Mouse (Mus musculus) forebrain, embryonic 15.5 days (tissue): ENCODE results near the gene Homer2. TPM values are rescaled to one million over a fixed set of nuclear protein-coding genes. Genes with fewer than 3 reads are reported as not detected.

Experiments used
- ATAC-seq: fragments of 200-750 bp; cut with Nextera tagmentation; replicated peaks from 2 replicates; pipeline ENCODE4 v1.8.0; 2017; ENCODE audit warnings: mild to moderate bottlenecking, moderate TSS enrichment, moderate library complexity
- H3K27ac ChIP-seq: fragments of 300-500 bp; sonication (generic); replicated peaks from 2 replicates; pipeline ENCODE4 v1.5.1; 2015; ENCODE audit warnings: mild to moderate bottlenecking, inconsistent platforms
- H3K27me3 ChIP-seq: fragments of 300-500 bp; sonication (generic); 2 replicates; pipeline ENCODE4 v1.6.1; 2015; ENCODE audit warnings: inconsistent platforms
- H3K36me3 ChIP-seq: fragments of 300-500 bp; sonication (generic); 2 replicates; pipeline ENCODE4 v1.6.1; 2015; ENCODE audit warnings: mild to moderate bottlenecking, inconsistent platforms
- H3K4me1 ChIP-seq: fragments of 300-500 bp; sonication (generic); 2 replicates; pipeline ENCODE4 v1.6.1; 2015; ENCODE audit warnings: inconsistent platforms
- H3K4me2 ChIP-seq: fragments of 300-500 bp; sonication (generic); replicated peaks from 2 replicates; pipeline ENCODE4 v1.6.1; 2015; ENCODE audit warnings: mild to moderate bottlenecking, inconsistent platforms
- H3K4me3 ChIP-seq: fragments of 300-500 bp; sonication (generic); 2 replicates; pipeline ENCODE4 v1.5.1; 2015; ENCODE audit warnings: mild to moderate bottlenecking, inconsistent platforms
- H3K9ac ChIP-seq: fragments of 300-500 bp; sonication (generic); replicated peaks from 2 replicates; pipeline ENCODE4 v1.6.1; 2015; ENCODE audit warnings: mild to moderate bottlenecking, inconsistent platforms
- H3K9me3 ChIP-seq: fragments of 300-500 bp; sonication (generic); 2 replicates; pipeline ENCODE4 v1.6.1; 2016; ENCODE audit warnings: inconsistent platforms
- WGBS: fragments of 180-500 bp; shearing (Covaris S2); methylation state at CpG from one replicate; pipeline ENCODE4 v1.1.7; 2015; ENCODE audit warnings: mixed read lengths; 5-methylcytosine and 5-hydroxymethylcytosine counted together
- polyA plus RNA-seq: library from polyadenylated mRNA; unstranded; fragments of >200 nt; fragmentation: Nextera tagmentation; extraction: Ambion mirVana; gene quantifications from 2 replicates; pipeline ENCODE4 v1.2.1, GENCODE M21; 2015

Gene Homer2
- 25.0 and 25.9 TPM in 2 replicates for polyA plus RNA-seq

DNA sequence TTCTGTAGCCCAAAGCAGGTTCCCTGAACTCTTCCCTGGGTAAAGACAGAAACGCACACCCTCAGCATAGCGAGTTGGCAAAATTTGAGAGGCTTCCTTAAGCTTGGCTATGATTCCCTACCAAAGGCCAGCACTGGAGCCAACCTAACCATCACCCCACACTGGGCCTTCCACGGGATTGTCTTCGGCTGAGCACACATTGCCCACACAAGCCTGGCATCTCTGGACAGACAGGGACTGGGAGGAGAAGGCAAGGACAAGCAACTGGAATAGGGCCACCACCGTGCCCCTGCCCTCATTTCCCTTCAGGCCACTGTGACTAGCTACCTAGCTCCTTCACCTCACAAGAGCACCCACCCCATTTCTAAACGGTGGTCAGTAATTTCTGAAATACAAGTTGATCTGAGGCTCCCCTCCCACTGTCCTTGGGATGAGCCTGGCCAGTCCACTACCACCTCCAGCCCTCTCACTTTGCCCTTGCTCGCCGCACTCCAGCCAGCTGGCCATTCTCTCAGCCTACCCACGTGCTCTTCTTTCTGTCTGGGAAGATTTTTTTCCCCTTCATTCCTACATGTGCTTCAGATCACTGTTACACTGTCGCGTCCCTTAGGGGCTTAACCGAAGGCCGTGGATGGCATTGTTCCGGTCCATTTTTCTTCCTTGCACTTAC, at the start of gene Homer2:
Gene Homer2, minus strand, starts transcription at position 57 of the 670 bp plus-strand sequence.
- H3K4me3 ChIP-seq: peak within 1 kb of the TSS; percentile 79
- ATAC-seq: peak; percentile 33; the same call in 1 of the 2 replicates
- 74% methylated on average over 14 of the region's 14 CpGs for WGBS
- H3K9me3 ChIP-seq: no peaks in the 10 kb centered on the region
- H3K27ac ChIP-seq: peak within 1 kb of the TSS; percentile 72
- peak within 1 kb of the TSS; percentile 70 for H3K4me2 ChIP-seq
- 0 out of 2 replicates have a peak, but pooled peaks cover 3% of the 10 kb centered on the region for H3K27me3 ChIP-seq
- H3K4me1 ChIP-seq: peaks cover 13% of the 10 kb centered on the region
- H3K9ac ChIP-seq: peak within 1 kb of the TSS; percentile 66
- H3K36me3 ChIP-seq: no peaks in the 10 kb centered on the region

DNA sequence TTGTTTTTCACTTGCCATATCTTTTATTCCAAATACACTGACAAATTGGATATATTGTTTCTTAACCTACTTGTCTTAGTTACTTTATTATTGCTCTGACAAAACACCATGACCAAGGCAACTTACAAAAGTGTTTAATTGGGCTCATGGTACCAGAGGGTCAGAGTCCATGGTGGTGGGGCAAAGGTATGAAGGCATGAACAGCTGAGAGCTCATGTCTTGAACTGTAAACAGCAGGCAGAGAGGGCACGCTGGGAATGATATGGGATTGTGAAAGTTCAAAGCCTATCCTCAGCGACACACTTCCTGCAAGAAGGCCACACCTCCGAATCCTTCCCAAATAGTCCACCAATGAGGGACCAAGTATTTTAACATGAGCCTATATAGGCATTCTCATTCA, 40.6 kb upstream of the Homer2 start:
- ATAC-seq: no peak
- WGBS: 90% methylated on average over 3 of the region's 3 CpGs
- no peak overlapping the region for H3K27ac ChIP-seq

DNA sequence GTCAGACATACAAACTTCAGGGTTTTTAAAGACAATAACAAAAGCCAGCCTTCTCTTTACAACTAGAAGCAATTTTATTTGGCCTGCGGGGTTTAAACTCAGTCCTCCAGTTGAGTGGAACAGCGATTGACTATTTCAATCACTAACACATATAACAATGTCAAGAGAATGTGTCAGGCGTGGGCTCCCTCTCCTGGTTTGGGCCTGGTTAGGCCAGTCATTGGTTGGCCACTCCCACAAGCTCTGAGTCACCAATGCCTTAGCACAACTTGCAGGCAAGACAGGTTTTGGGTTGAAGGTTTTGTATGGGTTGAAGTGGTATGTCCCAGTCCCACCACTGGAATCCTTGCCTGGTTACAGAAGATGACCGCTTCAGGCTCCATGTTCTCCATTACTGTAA, 36.8 kb upstream of the Homer2 start:
- no peak overlapping the region for H3K4me2 ChIP-seq
- no peaks in the 10 kb centered on the region for H3K36me3 ChIP-seq
- H3K27me3 ChIP-seq: no peaks in the 10 kb centered on the region
- no peak overlapping the region for H3K4me3 ChIP-seq
- H3K4me1 ChIP-seq: no peaks in the 10 kb centered on the region
- 74% methylated on average over 4 of the region's 4 CpGs for WGBS
- no peak for ATAC-seq
- H3K9ac ChIP-seq: no peak overlapping the region
- no peaks in the 10 kb centered on the region for H3K9me3 ChIP-seq
- H3K27ac ChIP-seq: no peak overlapping the region

More for the DNA sequence above, 40.6 kb upstream of the Homer2 start:
- no peak overlapping the region for H3K4me2 ChIP-seq
- no peak overlapping the region for H3K9ac ChIP-seq
- no peaks in the 10 kb centered on the region for H3K9me3 ChIP-seq
- H3K4me1 ChIP-seq: no peaks in the 10 kb centered on the region
- H3K4me3 ChIP-seq: no peak overlapping the region
- H3K27me3 ChIP-seq: no peaks in the 10 kb centered on the region
- H3K36me3 ChIP-seq: no peaks in the 10 kb centered on the region

DNA sequence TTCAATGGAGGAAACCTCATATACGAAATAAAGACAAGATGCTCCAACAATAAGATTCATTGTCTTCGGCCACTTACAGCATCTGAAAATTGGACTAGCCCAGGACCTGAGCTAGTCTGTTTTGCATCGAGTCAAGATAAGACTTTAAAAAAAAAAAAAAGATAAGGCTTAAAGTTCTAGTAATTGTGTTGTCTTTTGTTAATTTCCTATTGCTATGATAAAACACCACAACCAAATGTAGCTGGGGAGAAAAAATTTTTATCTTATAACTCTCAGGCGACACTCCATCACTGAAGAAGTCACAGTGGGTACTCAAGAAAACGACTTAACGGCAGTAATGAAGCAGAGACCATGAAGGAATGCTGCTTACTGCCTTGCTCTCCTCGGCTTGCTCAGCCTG, 32.7 kb upstream of the Homer2 start:
- H3K4me1 ChIP-seq: no peaks in the 10 kb centered on the region
- H3K4me3 ChIP-seq: no peak overlapping the region
- H3K27me3 ChIP-seq: no peaks in the 10 kb centered on the region
- ATAC-seq: no peak
- H3K4me2 ChIP-seq: no peak overlapping the region
- no peak overlapping the region for H3K9ac ChIP-seq
- H3K27ac ChIP-seq: no peak overlapping the region
- H3K9me3 ChIP-seq: no peaks in the 10 kb centered on the region
- no peaks in the 10 kb centered on the region for H3K36me3 ChIP-seq
- WGBS: 92% methylated on average over 7 of the region's 7 CpGs

DNA sequence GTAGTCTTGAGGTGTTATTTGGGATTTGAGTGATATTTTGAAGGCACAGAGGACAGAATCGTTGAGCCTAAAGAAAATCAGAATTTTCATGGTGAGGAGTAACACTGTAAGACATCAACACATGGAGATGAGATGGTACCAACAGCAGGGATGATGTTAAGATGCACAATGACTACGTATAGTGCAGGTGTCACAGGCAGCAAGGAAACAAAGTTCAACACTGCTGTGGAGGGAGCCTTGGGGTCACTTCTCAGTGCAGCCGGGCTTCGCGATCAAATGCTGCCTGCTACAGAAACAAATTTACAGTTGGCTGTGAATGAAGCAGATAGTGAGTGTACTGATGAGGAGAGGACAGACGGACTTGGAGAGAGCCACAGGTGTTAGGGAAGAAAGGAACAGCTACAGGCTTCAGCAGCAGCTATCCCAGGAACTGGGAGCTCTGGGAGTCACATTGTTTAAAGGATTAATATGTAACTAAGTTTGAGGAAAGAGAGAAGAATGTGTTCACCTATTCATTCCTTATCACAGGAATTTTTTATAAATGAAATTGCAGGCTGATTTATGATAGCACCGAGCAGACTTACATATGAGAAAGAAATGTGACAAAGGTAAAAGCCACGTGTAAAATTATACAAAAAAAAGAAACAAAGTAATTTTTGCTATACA, 31.5 kb upstream of the Homer2 start:
- H3K4me1 ChIP-seq: no peaks in the 10 kb centered on the region
- H3K27ac ChIP-seq: no peak overlapping the region
- 81% methylated on average over 8 of the region's 8 CpGs for WGBS
- no peaks in the 10 kb centered on the region for H3K36me3 ChIP-seq
- H3K9ac ChIP-seq: no peak overlapping the region
- no peak overlapping the region for H3K4me2 ChIP-seq
- H3K4me3 ChIP-seq: no peak overlapping the region
- H3K9me3 ChIP-seq: no peaks in the 10 kb centered on the region
- no peak for ATAC-seq
- no peaks in the 10 kb centered on the region for H3K27me3 ChIP-seq

DNA sequence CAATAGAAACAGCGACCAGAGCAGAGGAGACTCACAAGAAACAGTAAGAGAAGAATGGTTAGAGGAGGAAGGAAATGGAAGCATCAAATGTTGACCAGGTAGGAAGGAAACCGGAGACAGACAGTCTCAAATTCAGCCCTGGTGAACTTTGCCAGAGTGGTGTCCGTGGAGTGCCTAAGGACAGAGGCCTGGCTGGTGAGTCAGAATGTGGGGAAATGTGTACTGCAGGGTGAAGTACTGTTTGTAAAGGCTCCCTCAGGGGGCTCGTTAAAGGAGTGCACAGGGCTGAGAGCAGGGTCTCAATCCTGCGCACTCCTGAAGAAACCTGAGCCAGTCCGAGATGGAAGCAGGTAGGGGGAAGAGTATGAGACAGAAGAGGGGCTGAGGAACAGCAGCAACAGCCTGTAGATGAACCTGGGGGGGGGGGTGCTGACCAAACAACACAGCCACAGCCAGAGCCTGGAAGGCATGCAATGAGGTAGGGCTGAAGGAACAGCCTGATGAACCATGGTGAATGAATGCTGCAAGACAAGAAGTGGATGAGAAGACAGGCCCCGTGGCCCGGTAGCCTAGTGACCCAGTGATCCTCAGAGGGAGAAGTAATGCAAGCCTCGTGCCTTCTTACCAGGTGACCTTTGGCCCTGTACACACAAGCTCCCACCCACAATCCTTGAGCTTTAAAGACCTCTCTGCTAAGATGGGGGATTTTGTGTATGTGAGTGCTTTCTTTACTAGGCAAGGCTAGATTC, 28.1 kb upstream of the Homer2 start:
- no peak for ATAC-seq
- no peak overlapping the region for H3K4me3 ChIP-seq
- no peak overlapping the region for H3K9ac ChIP-seq
- WGBS: 62% methylated on average over 9 of the region's 9 CpGs
- H3K27ac ChIP-seq: no peak overlapping the region
- H3K4me2 ChIP-seq: no peak overlapping the region
- H3K4me1 ChIP-seq: no peaks in the 10 kb centered on the region
- H3K9me3 ChIP-seq: no peaks in the 10 kb centered on the region
- H3K27me3 ChIP-seq: no peaks in the 10 kb centered on the region
- no peaks in the 10 kb centered on the region for H3K36me3 ChIP-seq

DNA sequence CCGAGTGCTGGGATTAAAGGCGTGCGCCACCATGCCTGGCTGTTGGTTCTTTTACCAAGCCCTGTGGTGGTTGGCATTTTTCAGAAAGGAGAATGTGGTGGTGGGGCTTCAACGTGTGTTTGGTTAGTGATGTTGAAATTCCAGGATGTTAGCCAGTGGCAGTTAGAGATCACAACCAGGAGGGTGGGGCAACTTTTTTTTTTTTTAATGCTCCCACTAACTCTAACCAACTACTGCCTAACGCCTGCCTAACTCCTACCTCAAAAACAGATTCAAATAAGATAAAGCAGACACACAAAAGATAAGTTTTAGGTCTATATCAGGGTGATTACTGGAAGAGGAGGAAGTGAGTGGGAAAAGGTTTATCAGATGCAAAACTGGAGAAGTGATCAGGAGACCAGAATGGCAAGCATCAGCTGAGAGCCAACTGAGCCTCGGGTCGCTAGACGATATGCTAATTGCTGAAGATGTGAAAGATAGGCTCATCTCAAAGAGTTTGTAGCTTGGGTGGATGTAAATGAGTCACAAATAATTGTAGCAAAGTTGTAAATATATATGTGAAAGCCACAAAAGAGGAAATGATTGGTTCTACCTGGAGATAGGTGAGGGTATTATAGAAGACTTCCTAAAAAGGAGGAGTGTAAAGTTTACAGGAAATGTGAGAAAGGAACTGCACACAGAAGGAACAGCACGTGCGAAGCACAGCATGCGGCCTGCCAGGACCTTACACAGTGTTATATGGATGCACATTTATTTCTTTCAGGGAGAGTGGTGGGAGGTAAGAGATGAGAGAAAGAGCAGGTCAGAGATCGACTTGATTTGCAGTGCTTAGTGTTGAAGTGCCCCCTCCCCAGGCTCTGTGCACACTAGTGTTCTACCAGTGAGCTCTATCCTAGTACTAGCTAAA, 25.1 kb upstream of the Homer2 start:
- Histone ChIP-seq H3K27ac (no peak overlapping the region), H3K36me3 (no peaks in the 10 kb centered on the region), H3K9ac (no peak overlapping the region), H3K9me3 (no peaks in the 10 kb centered on the region), H3K27me3 (no peaks in the 10 kb centered on the region), H3K4me2 (no peak overlapping the region), H3K4me1 (no peaks in the 10 kb centered on the region), H3K4me3 (no peak overlapping the region)
- 90% methylated on average over 12 of the region's 12 CpGs for WGBS
- ATAC-seq: no peak

DNA sequence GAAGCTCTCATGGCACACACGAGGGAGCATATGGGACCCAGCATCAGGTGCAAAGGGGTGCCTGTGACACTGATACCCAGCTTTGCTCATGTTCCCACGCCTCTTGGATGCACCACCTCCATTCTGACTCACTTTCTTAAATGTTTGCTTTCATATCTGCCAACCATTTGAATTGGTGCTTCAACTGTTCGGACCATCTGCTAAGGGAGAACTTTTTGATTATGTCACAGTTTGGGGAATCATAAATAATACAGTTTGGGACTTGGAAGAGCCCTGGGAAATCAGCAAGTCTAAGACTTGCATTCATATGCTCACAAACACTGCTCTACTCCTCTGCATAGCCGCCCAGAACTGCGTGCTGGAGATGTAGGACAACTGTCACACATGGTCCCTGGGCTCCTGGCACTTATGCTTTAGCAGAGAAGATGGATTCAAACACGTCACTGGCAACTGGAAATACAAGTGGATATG, 23.9 kb upstream of the Homer2 start:
- Histone ChIP-seq H3K9ac (no peak overlapping the region), H3K9me3 (no peaks in the 10 kb centered on the region), H3K4me2 (no peak overlapping the region), H3K4me3 (no peak overlapping the region), H3K4me1 (no peaks in the 10 kb centered on the region), H3K27me3 (no peaks in the 10 kb centered on the region), H3K36me3 (no peaks in the 10 kb centered on the region), H3K27ac (no peak overlapping the region)
- no peak for ATAC-seq
- 70% methylated on average over 6 of the region's 6 CpGs for WGBS

DNA sequence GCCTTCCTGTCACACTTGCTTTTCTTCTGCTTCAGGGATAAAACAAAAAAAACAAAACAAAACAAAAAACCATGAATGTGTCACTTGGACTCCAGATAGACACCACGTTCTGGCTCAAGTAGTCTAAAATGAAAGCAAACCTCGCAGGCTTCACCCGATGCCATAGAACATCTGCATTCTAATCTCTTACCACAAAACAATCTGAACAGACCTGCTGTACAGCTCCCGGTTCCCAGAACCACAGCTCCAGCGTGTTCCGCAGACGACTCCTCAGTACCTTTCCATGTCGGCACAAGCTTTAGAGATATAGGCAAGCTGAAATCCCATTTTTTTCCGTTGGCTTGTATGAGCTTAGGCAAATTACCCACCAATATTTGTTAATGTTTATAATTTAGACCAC, 22.5 kb upstream of the Homer2 start:
- Histone ChIP-seq H3K27ac (no peak overlapping the region), H3K36me3 (no peaks in the 10 kb centered on the region), H3K9me3 (no peaks in the 10 kb centered on the region), H3K27me3 (no peaks in the 10 kb centered on the region), H3K4me1 (no peaks in the 10 kb centered on the region), H3K9ac (no peak overlapping the region), H3K4me3 (no peak overlapping the region), H3K4me2 (no peak overlapping the region)
- WGBS: 88% methylated on average over 9 of the region's 9 CpGs
- no peak for ATAC-seq

DNA sequence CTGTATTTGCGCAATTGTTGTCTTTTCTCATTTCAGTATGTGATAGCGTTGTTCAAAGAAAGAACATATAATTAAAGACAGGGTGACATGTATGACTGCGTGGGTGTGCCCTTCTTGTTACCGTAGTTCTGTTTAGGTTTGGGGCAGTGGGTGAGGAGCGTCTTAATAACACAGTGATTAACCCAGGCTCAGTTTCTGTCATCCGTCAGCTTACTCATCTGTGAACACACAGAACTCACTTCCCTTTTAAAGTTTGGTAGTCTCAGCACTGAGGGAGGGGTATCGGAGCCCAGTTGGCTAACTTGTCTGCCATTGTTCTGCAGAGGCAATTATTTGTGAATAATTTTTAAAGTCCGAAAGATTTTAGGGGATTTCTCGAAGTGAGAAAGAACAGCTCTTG, 20.4 kb upstream of the Homer2 start:
- H3K4me3 ChIP-seq: no peak overlapping the region
- H3K4me2 ChIP-seq: no peak overlapping the region
- ATAC-seq: no peak
- H3K27me3 ChIP-seq: no peaks in the 10 kb centered on the region
- no peaks in the 10 kb centered on the region for H3K36me3 ChIP-seq
- H3K9me3 ChIP-seq: no peaks in the 10 kb centered on the region
- WGBS: 81% methylated on average over 9 of the region's 9 CpGs
- H3K4me1 ChIP-seq: no peaks in the 10 kb centered on the region
- no peak overlapping the region for H3K9ac ChIP-seq
- H3K27ac ChIP-seq: no peak overlapping the region

DNA sequence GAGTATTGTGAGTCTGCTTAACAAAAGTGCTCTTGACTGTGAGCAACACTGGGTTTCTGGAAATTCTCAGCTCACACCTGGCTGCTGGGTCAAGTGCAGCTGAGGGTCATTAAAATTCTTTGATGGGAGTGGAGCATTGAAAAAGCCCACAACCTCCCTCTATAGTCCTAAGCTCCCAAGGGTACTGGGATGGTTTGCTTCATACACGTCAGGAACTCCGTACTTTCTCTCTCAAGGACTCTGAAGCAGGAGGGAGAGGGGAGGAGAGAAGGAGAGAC, 19.3 kb upstream of the Homer2 start:
- no peak overlapping the region for H3K27ac ChIP-seq
- H3K36me3 ChIP-seq: no peaks in the 10 kb centered on the region
- H3K9me3 ChIP-seq: no peaks in the 10 kb centered on the region
- 62% methylated on average over 2 of the region's 2 CpGs for WGBS
- no peak overlapping the region for H3K4me3 ChIP-seq
- H3K27me3 ChIP-seq: no peaks in the 10 kb centered on the region
- no peak overlapping the region for H3K9ac ChIP-seq
- no peak overlapping the region for H3K4me2 ChIP-seq
- ATAC-seq: no peak
- no peaks in the 10 kb centered on the region for H3K4me1 ChIP-seq
